Mouse (Mus musculus): ENCODE measurements around the gene Ugdh. TPM values are rescaled to one million over a fixed set of nuclear protein-coding genes. Genes with fewer than 3 reads are reported as not detected.

The Ugdh gene
- polyA plus RNA-seq, 1 experiment from 2014 or later = 93.6 TPM

DNA sequence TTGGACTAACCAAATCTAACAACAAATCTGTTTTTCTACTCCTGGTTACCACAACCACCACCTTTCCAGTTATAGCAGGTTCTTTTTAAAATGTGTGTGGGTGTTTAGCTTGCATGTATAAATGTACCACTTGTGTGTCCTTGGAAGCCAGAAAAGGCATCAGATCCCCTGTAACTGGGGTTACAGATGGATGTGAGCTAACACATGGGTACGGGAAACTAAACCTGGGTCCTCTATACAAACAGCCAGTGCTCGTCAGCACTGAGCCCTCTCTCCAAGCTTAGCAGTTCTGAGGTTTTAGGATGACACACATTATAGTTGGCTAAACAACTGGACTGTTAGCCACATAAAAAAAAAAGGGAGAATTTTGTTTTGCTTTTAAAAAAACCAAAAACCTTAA, 50.0 kb downstream of the Ugdh start:
- peaks cover 8% of the 10 kb centered on the region for H3K4me1 ChIP-seq
- H3K36me3 ChIP-seq = peaks cover 32% of the 10 kb centered on the region
- H3K4me3 ChIP-seq = no peak overlapping the region
- 58% methylated on average over 2 of the region's 2 CpGs for WGBS
- no peak for ATAC-seq (ENCODE audit: low FRiP score)
- H3K27me3 ChIP-seq = no peaks in the 10 kb centered on the region
- no peak overlapping the region for H3K27ac ChIP-seq
- H3K9ac ChIP-seq = no peak overlapping the region
- H3K4me2 ChIP-seq (replicated peaks) = no peak overlapping the region
- H3K9me3 ChIP-seq (replicated peaks) = no peaks in the 10 kb centered on the region

DNA sequence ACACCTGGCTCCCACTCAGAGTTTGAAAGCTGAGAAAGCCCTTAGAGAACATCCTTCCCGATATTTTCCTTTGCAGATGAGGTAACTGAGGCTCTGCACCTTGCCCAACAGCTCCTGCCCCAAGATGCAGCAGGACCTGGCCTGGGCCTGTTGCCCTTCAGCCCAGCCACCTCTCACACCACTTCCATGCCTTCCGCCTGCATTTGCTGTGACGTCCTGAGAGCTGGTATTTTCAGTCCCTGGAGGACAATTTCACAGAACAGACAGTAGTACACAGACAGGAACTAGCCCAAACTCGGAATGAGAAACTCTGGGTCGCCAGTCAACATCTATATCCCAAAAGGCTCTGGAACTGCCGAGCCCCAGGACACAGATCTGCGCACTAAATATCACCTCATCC, 61.0 kb downstream of the Ugdh start:
- Histone ChIP-seq H3K4me2 (replicated peaks) (no peak overlapping the region), H3K9me3 (replicated peaks) (no peaks in the 10 kb centered on the region), H3K4me1 (no peaks in the 10 kb centered on the region), H3K27me3 (no peaks in the 10 kb centered on the region), H3K27ac (no peak overlapping the region), H3K4me3 (no peak overlapping the region), H3K9ac (no peak overlapping the region), H3K36me3 (no peaks in the 10 kb centered on the region)
- 85% methylated on average over 7 of the region's 7 CpGs for WGBS
- ATAC-seq (ENCODE audit: low FRiP score) = no peak

DNA sequence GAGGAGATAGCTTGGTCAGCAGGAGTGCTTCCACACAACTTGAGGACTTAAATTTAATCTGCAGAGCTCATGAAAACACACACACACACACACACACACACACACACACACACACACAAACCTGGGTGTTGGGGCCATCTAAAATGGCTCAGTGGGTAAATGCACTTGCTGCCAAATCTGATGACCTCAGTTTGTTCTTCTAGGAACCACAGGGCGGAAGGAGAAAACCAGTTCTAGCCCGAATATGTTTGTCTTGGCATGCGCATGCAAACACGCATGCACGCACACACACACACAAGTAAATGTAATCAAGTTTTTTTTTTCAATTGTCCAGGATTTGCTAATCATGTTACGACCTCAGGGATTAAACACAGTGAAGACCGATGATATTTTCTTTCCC, 64.2 kb downstream of the Ugdh start:
- Histone ChIP-seq H3K9ac (no peak overlapping the region), H3K9me3 (replicated peaks) (no peaks in the 10 kb centered on the region), H3K4me3 (no peak overlapping the region), H3K36me3 (no peaks in the 10 kb centered on the region), H3K27me3 (no peaks in the 10 kb centered on the region), H3K4me2 (replicated peaks) (no peak overlapping the region), H3K4me1 (no peaks in the 10 kb centered on the region), H3K27ac (no peak overlapping the region)
- 89% methylated on average over 7 of the region's 7 CpGs for WGBS
- ATAC-seq (ENCODE audit: low FRiP score) = no peak

GRCm38 (mm10) chr5:65367837-65368236, 67.9 kb downstream of the Ugdh start:
- WGBS = 92% methylated on average over 11 of the region's 11 CpGs
- ATAC-seq (ENCODE audit: low FRiP score) = no peak
- no peak overlapping the region for H3K4me2 ChIP-seq (replicated peaks)

More at GRCm38 (mm10) chr5:65367837-65368236, 67.9 kb downstream of the Ugdh start:
- no peak overlapping the region for H3K27ac ChIP-seq
- no peaks in the 10 kb centered on the region for H3K4me1 ChIP-seq
- H3K4me3 ChIP-seq = no peak overlapping the region
- H3K9ac ChIP-seq = no peak overlapping the region
- H3K9me3 ChIP-seq (replicated peaks) = no peaks in the 10 kb centered on the region
- no peaks in the 10 kb centered on the region for H3K27me3 ChIP-seq
- H3K36me3 ChIP-seq = no peaks in the 10 kb centered on the region

Other genes starting within 250 kb of the Ugdh start
- gene Wdr19, start 236.3 kb downstream of the Ugdh start, polyA plus RNA-seq (2016; fragmentation: Nextera tagmentation; extraction: Ambion mirVana) = 16.4 and 18.7 TPM in 2 replicates
- 68.5 and 82.2 TPM in 2 replicates for gene Rfc1, start 100.3 kb downstream of the Ugdh start, polyA plus RNA-seq (2016; fragmentation: Nextera tagmentation; extraction: Ambion mirVana)
- gene Klb, start 87.6 kb downstream of the Ugdh start, polyA plus RNA-seq (2016; fragmentation: Nextera tagmentation; extraction: Ambion mirVana) = not detected in 2 replicates
- 663 and 741 TPM in 2 replicates for gene Rpl9, start 44.5 kb downstream of the Ugdh start, polyA plus RNA-seq (2016; fragmentation: Nextera tagmentation; extraction: Ambion mirVana)
- 58.3 and 60.2 TPM in 2 replicates for gene Lias, start 44.5 kb downstream of the Ugdh start, polyA plus RNA-seq (2016; fragmentation: Nextera tagmentation; extraction: Ambion mirVana)
- not detected in 2 replicates for gene Gm43552, start 56.9 kb upstream of the Ugdh start, polyA plus RNA-seq (2016; fragmentation: Nextera tagmentation; extraction: Ambion mirVana)
- 154 and 157 TPM in 2 replicates for gene Smim14, start 101.2 kb upstream of the Ugdh start, polyA plus RNA-seq (2016; fragmentation: Nextera tagmentation; extraction: Ambion mirVana)
- gene Ube2k, start 101.3 kb upstream of the Ugdh start, polyA plus RNA-seq (2016; fragmentation: Nextera tagmentation; extraction: Ambion mirVana) = 192 and 193 TPM in 2 replicates